Mouse (Mus musculus): Measurements from ENCODE around the gene Mfsd13b. TPM values are rescaled to one million over a fixed set of nuclear protein-coding genes. Genes with fewer than 3 reads are reported as not detected.

Mfsd13b gene
- total RNA-seq (2023): not detected

GRCm38 (mm10) chr7:120982200-120982841 lies at the start of gene Mfsd13b, which contains the start of gene Cdr2:
Gene Mfsd13b (plus strand): TSS chr7:120982509.
Gene Cdr2 (minus strand): TSS chr7:120982312.

DNA sequence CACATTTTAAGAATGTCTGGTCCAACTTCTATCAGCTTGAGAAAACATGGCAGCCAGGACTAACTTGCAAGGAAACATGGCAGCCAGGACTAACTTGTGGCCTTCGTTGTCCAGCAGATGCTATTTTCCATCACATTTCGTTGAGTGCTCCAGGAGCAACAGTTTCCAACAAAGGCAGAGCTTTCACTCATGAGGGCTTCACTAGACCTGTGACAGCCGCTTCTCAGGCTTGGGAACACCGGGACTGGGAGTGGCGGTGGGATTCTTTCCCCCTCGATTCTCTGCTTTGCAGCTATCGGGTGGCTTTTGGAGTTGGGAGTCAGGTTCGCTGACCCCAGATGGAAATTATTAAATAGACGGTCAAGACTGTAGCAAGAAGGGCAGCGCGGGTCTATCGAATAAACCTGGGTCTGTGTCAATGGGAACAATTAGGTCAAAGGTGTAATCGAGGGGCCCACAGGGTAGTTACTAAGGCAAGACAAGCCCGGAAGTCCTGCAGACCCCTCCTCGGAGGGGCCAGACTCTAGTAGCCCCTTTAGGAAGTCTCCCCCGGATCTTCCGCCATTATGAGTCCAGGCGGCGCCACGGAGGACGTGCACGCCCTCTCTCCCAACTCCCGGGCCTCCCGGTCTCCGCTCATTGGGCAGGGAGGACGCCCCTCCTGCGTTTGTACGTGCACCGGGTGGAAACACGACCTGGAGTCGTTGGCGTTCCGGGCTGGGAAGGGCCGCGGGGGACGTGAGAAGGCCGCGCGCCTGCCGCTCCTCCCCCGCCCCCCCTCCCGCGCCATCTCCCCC lies 51.7 kb downstream of the Mfsd13b start, which contains the start of gene Mettl9:
Mettl9 (plus strand) TSS at position 590 of the 797 bp plus-strand sequence.

Other genes with a start within 250 kb of the Mfsd13b start
- not detected for gene Vwa3a, start 243.2 kb upstream of the Mfsd13b start, total RNA-seq (2023)
- not detected for gene Gm5737, start 170.1 kb upstream of the Mfsd13b start, total RNA-seq (2023)
- gene Eef2k, start 139.7 kb upstream of the Mfsd13b start, total RNA-seq (2023): 6.3 TPM
- 32.2 TPM for gene Polr3e, start 64.8 kb upstream of the Mfsd13b start, total RNA-seq (2023)
- gene Cdr2, start 197 bp upstream of the Mfsd13b start, total RNA-seq (2023): 28.4 TPM
- gene Mettl9, start 51.9 kb downstream of the Mfsd13b start, total RNA-seq (2023): 90.5 TPM
- gene Igsf6, start 92.1 kb downstream of the Mfsd13b start, total RNA-seq (2023): 3.3 TPM
- 1.3 TPM for gene Otoa, start 99.1 kb downstream of the Mfsd13b start, total RNA-seq (2023)

Data from CD4-positive naive resting alpha-beta T cell, adult 76 days (primary cell).